Mouse (Mus musculus): ENCODE data around the gene Lrch1. TPM values are rescaled to one million over a fixed set of nuclear protein-coding genes. Genes with fewer than 3 reads are reported as not detected.

Gene Lrch1
- polyA plus RNA-seq, 1 experiment from 2014 or later: 13.5 TPM

- no peak overlapping the region for H3K27ac ChIP-seq (ENCODE audit: low read length)
- TF ChIP-seq EP300 (IDR thresholded peaks at IDR 0.05) (no peak), CTCF (IDR thresholded peaks at IDR 0.05) (no peak)
Observed at GRCm38 (mm10) chr14:74884024-74884680, 63.5 kb downstream of the Lrch1 start.

DNA sequence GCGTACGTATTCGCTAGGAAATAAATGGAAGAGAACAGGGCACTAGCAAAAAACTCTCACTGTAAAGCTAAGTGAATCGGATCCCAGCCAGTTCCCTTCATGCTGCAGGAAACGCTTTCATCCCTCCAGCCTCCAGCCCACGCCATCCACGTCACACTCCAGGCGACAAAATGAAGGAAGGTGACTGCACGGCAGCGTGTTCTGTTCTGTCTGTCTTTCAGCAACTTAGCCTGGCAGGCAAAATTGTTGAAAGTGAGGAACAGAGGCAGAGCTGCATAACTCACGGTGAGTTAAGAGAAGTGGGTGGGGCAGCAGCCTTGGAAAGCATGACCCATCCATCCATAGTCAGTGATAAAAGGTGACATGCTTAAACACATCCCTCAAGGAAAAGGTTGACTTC is 64.5 kb downstream of the Lrch1 start:
- Histone ChIP-seq H3K4me1 (ENCODE audit: insufficient read depth, low read depth, low read length) (peaks cover 6% of the 10 kb centered on the region; the same call in 1 of the 2 replicates), H3K9me3 (ENCODE audit: low read length) (no peaks in the 10 kb centered on the region), H3K4me2 (replicated peaks; ENCODE audit: low read depth, low read length) (no peak overlapping the region), H3K4me3 (ENCODE audit: low read depth, low read length) (no peak overlapping the region), H3K27ac (ENCODE audit: low read length) (no peak overlapping the region), H3K27me3 (replicated peaks; ENCODE audit: insufficient read depth, low read length) (no peaks in the 10 kb centered on the region), H3K36me3 (ENCODE audit: insufficient read depth, low read length) (no peaks in the 10 kb centered on the region), H3K9ac (replicated peaks; ENCODE audit: low read depth) (no peak overlapping the region)
- DNase-seq (ENCODE audit: low spot score) (no peak), ATAC-seq (no peak)
- TF ChIP-seq EP300 (IDR thresholded peaks at IDR 0.05): no peak
- TF ChIP-seq CTCF (IDR thresholded peaks at IDR 0.05): no peak
- WGBS: 38% methylated on average over 11 of the region's 11 CpGs

More at GRCm38 (mm10) chr14:74884024-74884680, 63.5 kb downstream of the Lrch1 start:
- Histone ChIP-seq H3K4me3 (ENCODE audit: low read depth, low read length) (no peak overlapping the region), H3K36me3 (ENCODE audit: insufficient read depth, low read length) (no peaks in the 10 kb centered on the region), H3K9me3 (ENCODE audit: low read length) (no peaks in the 10 kb centered on the region), H3K9ac (replicated peaks; ENCODE audit: low read depth) (no peak overlapping the region), H3K4me1 (ENCODE audit: insufficient read depth, low read depth, low read length) (peaks cover 6% of the 10 kb centered on the region; the same call in 1 of the 2 replicates), H3K27me3 (replicated peaks; ENCODE audit: insufficient read depth, low read length) (no peaks in the 10 kb centered on the region), H3K4me2 (replicated peaks; ENCODE audit: low read depth, low read length) (no peak overlapping the region)
- 30% methylated on average over 13 of the region's 13 CpGs for WGBS
- DNase-seq (ENCODE audit: low spot score) (peak; percentile 41), ATAC-seq (no peak)

DNA sequence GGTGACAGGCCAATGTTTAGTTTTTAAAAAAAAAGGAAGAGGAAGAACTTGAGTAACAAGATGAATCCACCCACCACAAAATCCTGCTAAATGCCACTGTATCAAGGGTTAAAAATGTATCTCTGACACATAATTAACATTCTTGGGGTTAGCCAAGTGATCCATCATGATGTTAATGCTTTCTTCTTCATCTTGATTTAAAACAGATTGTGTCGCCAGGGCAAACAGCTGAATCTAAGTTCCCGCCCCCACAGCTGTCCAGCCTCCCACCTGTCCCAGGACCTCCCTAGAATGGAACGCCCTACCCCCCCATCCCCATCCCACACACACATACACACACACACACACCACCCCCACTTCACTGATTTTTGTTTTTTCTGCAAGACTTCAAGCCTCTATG is 64.9 kb downstream of the Lrch1 start:
- no peak overlapping the region for H3K4me3 ChIP-seq (ENCODE audit: low read depth, low read length)
- H3K27me3 ChIP-seq (replicated peaks; ENCODE audit: insufficient read depth, low read length): no peaks in the 10 kb centered on the region
- H3K27ac ChIP-seq (ENCODE audit: low read length): no peak overlapping the region
- H3K4me1 ChIP-seq (ENCODE audit: insufficient read depth, low read depth, low read length): peaks cover 6% of the 10 kb centered on the region; the same call in 1 of the 2 replicates
- ATAC-seq: no peak
- H3K9ac ChIP-seq (replicated peaks; ENCODE audit: low read depth): no peak overlapping the region
- TF ChIP-seq EP300 (IDR thresholded peaks at IDR 0.05) (no peak), CTCF (IDR thresholded peaks at IDR 0.05) (no peak)
- no peak for DNase-seq (ENCODE audit: low spot score)
- no peaks in the 10 kb centered on the region for H3K36me3 ChIP-seq (ENCODE audit: insufficient read depth, low read length)
- WGBS: 52% methylated on average over 3 of the region's 3 CpGs
- no peaks in the 10 kb centered on the region for H3K9me3 ChIP-seq (ENCODE audit: low read length)
- no peak overlapping the region for H3K4me2 ChIP-seq (replicated peaks; ENCODE audit: low read depth, low read length)

- Histone ChIP-seq H3K4me1 (ENCODE audit: insufficient read depth, low read depth, low read length) (peaks cover 6% of the 10 kb centered on the region; the same call in 1 of the 2 replicates), H3K36me3 (ENCODE audit: insufficient read depth, low read length) (no peaks in the 10 kb centered on the region), H3K4me3 (ENCODE audit: low read depth, low read length) (no peak overlapping the region), H3K9ac (replicated peaks; ENCODE audit: low read depth) (no peak overlapping the region), H3K27me3 (replicated peaks; ENCODE audit: insufficient read depth, low read length) (no peaks in the 10 kb centered on the region), H3K27ac (ENCODE audit: low read length) (no peak overlapping the region), H3K4me2 (replicated peaks; ENCODE audit: low read depth, low read length) (no peak overlapping the region), H3K9me3 (ENCODE audit: low read length) (no peaks in the 10 kb centered on the region)
- DNase-seq (ENCODE audit: low spot score) (no peak), ATAC-seq (0 out of 2 replicates have a peak, but pooled peaks have one; percentile 18)
- TF ChIP-seq CTCF (IDR thresholded peaks at IDR 0.05) (no peak), EP300 (IDR thresholded peaks at IDR 0.05) (no peak)
- 67% methylated on average over 10 of the region's 10 CpGs for WGBS
Observed at GRCm38 (mm10) chr14:74880868-74881267, 66.8 kb downstream of the Lrch1 start.

- Histone ChIP-seq H3K4me2 (replicated peaks; ENCODE audit: low read depth, low read length) (no peak overlapping the region), H3K27ac (ENCODE audit: low read length) (no peak overlapping the region), H3K4me3 (ENCODE audit: low read depth, low read length) (no peak overlapping the region), H3K9me3 (ENCODE audit: low read length) (no peaks in the 10 kb centered on the region), H3K36me3 (ENCODE audit: insufficient read depth, low read length) (no peaks in the 10 kb centered on the region), H3K4me1 (ENCODE audit: insufficient read depth, low read depth, low read length) (peaks cover 6% of the 10 kb centered on the region; the same call in 1 of the 2 replicates), H3K27me3 (replicated peaks; ENCODE audit: insufficient read depth, low read length) (no peaks in the 10 kb centered on the region), H3K9ac (replicated peaks; ENCODE audit: low read depth) (no peak overlapping the region)
- no peak for DNase-seq (ENCODE audit: low spot score)
- WGBS: 63% methylated on average over 9 of the region's 10 CpGs
- no peak for ATAC-seq
- TF ChIP-seq EP300 (IDR thresholded peaks at IDR 0.05): no peak
- no peak for TF ChIP-seq CTCF (IDR thresholded peaks at IDR 0.05)
Observed at GRCm38 (mm10) chr14:74879480-74879879, 68.2 kb downstream of the Lrch1 start.

GRCm38 (mm10) chr14:74877287-74877686 is 70.4 kb downstream of the Lrch1 start:
- TF ChIP-seq EP300 (IDR thresholded peaks at IDR 0.05) (peak; percentile 68; the same call in 1 of the 2 replicates), CTCF (IDR thresholded peaks at IDR 0.05) (no peak)
- peak overlapping the region; percentile 29; the same call in 1 of the 2 replicates for H3K27ac ChIP-seq (ENCODE audit: low read length)
- peak; percentile 79 for ATAC-seq
- no peaks in the 10 kb centered on the region for H3K9me3 ChIP-seq (ENCODE audit: low read length)
- H3K36me3 ChIP-seq (ENCODE audit: insufficient read depth, low read length): no peaks in the 10 kb centered on the region
- peak; percentile 51 for DNase-seq (ENCODE audit: low spot score)
- no peaks in the 10 kb centered on the region for H3K27me3 ChIP-seq (replicated peaks; ENCODE audit: insufficient read depth, low read length)
- H3K4me1 ChIP-seq (ENCODE audit: insufficient read depth, low read depth, low read length): peaks cover 3% of the 10 kb centered on the region; the same call in 1 of the 2 replicates
- H3K9ac ChIP-seq (replicated peaks; ENCODE audit: low read depth): no peak overlapping the region
- 39% methylated on average over 5 of the region's 5 CpGs for WGBS
- no peak overlapping the region for H3K4me3 ChIP-seq (ENCODE audit: low read depth, low read length)
- H3K4me2 ChIP-seq (replicated peaks; ENCODE audit: low read depth, low read length): no peak overlapping the region

All from lung, postnatal 0 days (tissue).